Mouse (Mus musculus) forebrain, embryonic 12.5 days (tissue): Measurements from ENCODE around the gene Rpl4. TPM values are rescaled to one million over a fixed set of nuclear protein-coding genes. Genes with fewer than 3 reads are reported as not detected.
"Not testable (repeated sequence)": the region's sequence is repeated elsewhere in the genome, so short reads cannot be mapped to it uniquely, and the experiment has no call there.

Experiments
- ATAC-seq: fragments of 200-750 bp; cut with Nextera tagmentation; 2 replicates; pipeline ENCODE4 v1.8.0; 2017; ENCODE audit warnings: moderate TSS enrichment; ENCODE audit not compliant: low FRiP score
- H3K27ac ChIP-seq: fragments of 300-500 bp; sonication (generic); 2 replicates; pipeline ENCODE4 v1.5.1; 2016; ENCODE audit warnings: mild to moderate bottlenecking
- H3K27me3 ChIP-seq: fragments of 300-500 bp; sonication (generic); 2 replicates; pipeline ENCODE4 v1.6.1; 2016; ENCODE audit warnings: mild to moderate bottlenecking
- H3K36me3 ChIP-seq: fragments of 300-500 bp; sonication (generic); replicated peaks from 2 replicates; pipeline ENCODE4 v1.6.1; 2016; ENCODE audit warnings: mild to moderate bottlenecking
- H3K4me1 ChIP-seq: fragments of 300-500 bp; sonication (generic); 2 replicates; pipeline ENCODE4 v1.6.1; 2016
- H3K4me2 ChIP-seq: fragments of 300-500 bp; sonication (generic); 2 replicates; pipeline ENCODE4 v1.6.1; 2016; ENCODE audit warnings: mild to moderate bottlenecking, moderate library complexity
- H3K4me3 ChIP-seq: fragments of 300-500 bp; sonication (generic); replicated peaks from 2 replicates; pipeline ENCODE4 v1.5.1; 2016; ENCODE audit warnings: mild to moderate bottlenecking
- H3K9ac ChIP-seq: fragments of 300-500 bp; sonication (generic); 2 replicates; pipeline ENCODE4 v1.6.1; 2016; ENCODE audit warnings: mild to moderate bottlenecking
- H3K9me3 ChIP-seq: fragments of 300-500 bp; sonication (generic); 2 replicates; pipeline ENCODE4 v1.6.1; 2016
- WGBS: fragments of 180-500 bp; shearing (Covaris S2); methylation state at CpG from one replicate; pipeline ENCODE4 v1.1.7; 2016; 5-methylcytosine and 5-hydroxymethylcytosine counted together
- polyA plus RNA-seq: library from polyadenylated mRNA; unstranded; fragments of >200 nt; fragmentation: Nextera tagmentation; extraction: Ambion mirVana; gene quantifications from 2 replicates; pipeline ENCODE4 v1.2.1, GENCODE M21; 2016

Rpl4 gene
- polyA plus RNA-seq, 1 experiment from 2014 or later, result 905 TPM

DNA sequence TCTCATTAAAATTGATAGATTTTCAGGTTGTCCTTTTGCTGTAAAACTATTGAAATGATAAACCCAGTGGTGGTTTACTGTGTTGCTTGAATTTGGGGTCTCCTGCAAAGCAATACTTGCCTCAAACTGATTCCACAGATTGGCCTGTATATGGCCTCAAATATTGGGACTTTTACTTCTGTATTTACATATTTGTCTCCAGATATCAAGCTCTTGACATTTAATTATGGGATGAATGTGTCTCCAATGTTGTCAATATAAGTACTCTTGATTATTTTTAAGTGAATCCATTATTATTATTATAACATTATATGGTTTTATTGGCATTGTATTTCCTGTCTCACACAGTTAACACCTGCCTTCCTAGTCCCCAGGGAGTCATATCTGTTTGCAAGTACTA, 1.2 kb downstream of the Rpl4 start:
- Histone ChIP-seq H3K4me2 (peak overlapping the region; percentile 73), H3K9me3 (no peaks in the 10 kb centered on the region), H3K36me3 (peaks cover 44% of the 10 kb centered on the region), H3K9ac (peak overlapping the region; percentile 88), H3K27ac (no peak overlapping the region), H3K27me3 (no peaks in the 10 kb centered on the region), H3K4me3 (peak overlapping the region; percentile 88), H3K4me1 (peaks cover 32% of the 10 kb centered on the region)
- no peak for ATAC-seq

DNA sequence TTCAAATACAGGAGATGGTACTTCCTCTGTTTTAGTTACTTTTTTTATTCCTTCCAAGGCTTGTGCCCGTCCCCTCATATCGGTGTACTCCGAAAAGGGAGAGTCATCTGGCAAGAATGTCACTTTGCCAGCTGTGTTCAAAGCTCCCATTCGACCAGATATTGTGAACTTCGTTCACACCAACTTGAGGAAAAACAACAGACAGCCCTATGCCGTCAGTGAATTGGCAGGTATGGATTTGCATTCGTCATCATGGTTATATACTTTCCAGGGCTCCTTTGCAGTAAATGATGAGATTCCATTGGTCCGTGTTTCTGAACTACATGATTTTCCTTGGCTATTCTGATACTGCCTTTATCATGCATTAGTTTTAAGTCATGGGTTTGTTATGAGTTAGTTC, 1.6 kb downstream of the Rpl4 start:
- H3K4me1 ChIP-seq, result peaks cover 35% of the 10 kb centered on the region
- peaks cover 44% of the 10 kb centered on the region for H3K36me3 ChIP-seq
- H3K4me3 ChIP-seq, result peak overlapping the region; percentile 88
- peak overlapping the region; percentile 73 for H3K4me2 ChIP-seq
- no peaks in the 10 kb centered on the region for H3K27me3 ChIP-seq
- peak overlapping the region; percentile 88; the same call in 1 of the 2 replicates for H3K9ac ChIP-seq
- no peak for ATAC-seq
- no peaks in the 10 kb centered on the region for H3K9me3 ChIP-seq
- WGBS, result 77% methylated on average over 8 of the region's 8 CpGs
- no peak overlapping the region for H3K27ac ChIP-seq

DNA sequence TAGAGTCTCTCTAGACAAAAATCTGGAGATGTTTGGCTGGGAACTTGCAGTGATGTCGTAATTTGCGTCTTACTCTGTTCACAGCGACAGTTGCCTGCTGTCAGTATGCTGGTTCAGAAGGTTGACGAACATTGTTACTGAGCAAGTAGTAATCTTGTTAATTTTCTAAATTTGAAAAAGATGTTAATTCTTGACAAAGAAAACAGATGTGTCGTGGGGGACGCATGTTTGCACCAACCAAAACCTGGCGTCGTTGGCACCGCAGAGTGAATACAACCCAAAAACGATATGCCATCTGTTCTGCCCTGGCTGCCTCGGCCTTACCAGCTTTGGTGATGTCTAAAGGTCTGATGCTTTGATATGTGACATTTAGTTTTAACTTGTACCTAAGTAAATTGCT, 2.2 kb downstream of the Rpl4 start:
- Histone ChIP-seq H3K9me3 (no peaks in the 10 kb centered on the region), H3K27ac (no peak overlapping the region), H3K4me2 (no peak overlapping the region), H3K36me3 (peaks cover 44% of the 10 kb centered on the region), H3K27me3 (no peaks in the 10 kb centered on the region), H3K4me1 (peaks cover 41% of the 10 kb centered on the region), H3K9ac (no peak overlapping the region), H3K4me3 (no peak overlapping the region)
- ATAC-seq, result no peak
- WGBS, result 93% methylated on average over 11 of the region's 11 CpGs

DNA sequence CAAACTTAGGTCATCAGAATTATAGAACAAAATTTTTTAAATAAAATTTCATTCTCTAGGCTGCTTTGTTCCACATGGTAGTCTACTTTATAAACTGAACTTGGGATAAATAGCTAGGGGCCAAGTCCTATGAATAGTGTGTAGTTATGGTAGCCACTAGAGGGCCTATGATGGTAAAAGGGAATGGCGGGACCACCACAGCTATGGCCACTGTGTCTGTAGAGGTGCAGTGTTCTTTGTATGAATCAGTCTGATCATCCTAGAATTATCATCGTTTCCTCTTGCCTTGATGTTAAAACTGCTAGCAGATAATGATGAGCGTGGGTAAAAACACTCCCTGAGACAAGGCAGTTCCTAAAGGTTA, 5.4 kb downstream of the Rpl4 start:
- H3K4me1 ChIP-seq, result peaks cover 27% of the 10 kb centered on the region
- H3K9me3 ChIP-seq, result no peaks in the 10 kb centered on the region
- 44% methylated on average over 3 of the region's 3 CpGs for WGBS
- peaks cover 66% of the 10 kb centered on the region for H3K36me3 ChIP-seq
- H3K27me3 ChIP-seq, result no peaks in the 10 kb centered on the region
- peak overlapping the region; percentile 67 for H3K4me3 ChIP-seq
- H3K9ac ChIP-seq, result no peak overlapping the region
- H3K27ac ChIP-seq, result peak overlapping the region; percentile 83
- ATAC-seq, result peak; percentile 70
- peak overlapping the region; percentile 64 for H3K4me2 ChIP-seq

DNA sequence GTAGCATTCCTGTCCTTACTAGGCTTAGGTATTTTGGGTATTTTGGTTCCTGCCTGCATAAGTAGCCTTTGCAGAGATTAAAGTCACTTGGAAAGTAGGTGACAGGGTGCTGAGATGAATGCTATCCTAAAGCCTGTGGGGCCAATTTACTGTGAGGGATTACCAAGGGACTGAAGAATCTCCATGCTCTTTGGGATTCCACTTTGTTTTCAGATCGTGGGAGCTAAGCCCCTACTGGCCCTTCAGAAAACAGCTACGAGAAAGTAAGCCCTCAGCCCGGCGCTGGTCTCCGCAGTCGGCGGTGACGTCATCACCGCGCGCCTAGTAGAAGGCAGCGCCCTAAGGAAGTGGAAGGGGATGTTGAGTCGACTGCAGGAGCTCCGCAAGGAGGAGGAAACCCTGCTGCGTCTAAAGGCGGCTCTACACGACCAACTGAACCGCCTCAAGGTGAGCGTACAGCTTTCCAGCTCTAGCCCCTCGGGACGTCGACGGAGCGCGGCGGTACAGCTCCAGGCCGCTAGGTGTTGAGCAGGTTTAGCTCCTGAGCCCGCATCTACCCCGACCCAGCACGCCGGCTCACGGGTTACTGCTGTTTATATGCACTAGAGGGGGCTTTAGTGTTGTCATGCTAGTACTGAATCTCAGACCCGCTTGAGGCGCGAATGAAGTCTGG, 5.9 kb downstream of the Rpl4 start, which contains the start of gene Snapc5:
Gene Snapc5, plus strand, starts transcription at position 301 of the 673 bp plus-strand sequence.
- Histone ChIP-seq H3K4me3 (peak within 1 kb of the TSS; percentile 67), H3K36me3 (peaks cover 69% of the 10 kb centered on the region), H3K9ac (peak within 1 kb of the TSS; percentile 61), H3K27ac (peak within 1 kb of the TSS; percentile 83), H3K9me3 (no peaks in the 10 kb centered on the region), H3K27me3 (no peaks in the 10 kb centered on the region), H3K4me1 (peaks cover 24% of the 10 kb centered on the region), H3K4me2 (peak within 1 kb of the TSS; percentile 64)
- peak; percentile 93 for ATAC-seq
- WGBS, result under 1% methylated on average over 35 of the region's 35 CpGs

DNA sequence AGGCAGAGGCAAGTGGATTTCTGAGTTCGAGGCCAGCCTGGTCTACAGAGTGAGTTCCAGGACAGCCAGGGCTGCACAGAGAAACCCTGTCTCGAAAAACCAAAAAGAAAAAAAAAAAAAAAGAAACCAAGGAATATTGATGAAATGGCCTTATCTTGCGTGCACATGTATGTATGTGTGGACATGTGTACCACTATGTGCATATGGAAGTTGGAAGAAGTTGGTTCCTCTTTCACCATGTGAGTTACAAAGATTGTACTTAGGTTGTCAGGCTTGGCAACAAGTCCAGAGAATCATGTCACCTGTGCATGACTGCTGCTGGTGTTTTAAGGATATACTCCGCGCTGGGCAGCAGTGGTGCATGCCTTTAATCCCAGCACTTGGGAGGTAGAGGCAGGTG, 10.1 kb downstream of the Rpl4 start:
- H3K27me3 ChIP-seq, H3K27ac ChIP-seq, ATAC-seq, H3K9ac ChIP-seq, H3K4me3 ChIP-seq, H3K9me3 ChIP-seq, H3K4me2 ChIP-seq: not testable (repeated sequence)
- H3K4me1 ChIP-seq, result peaks cover 15% of the 10 kb centered on the region
- peaks cover 62% of the 10 kb centered on the region for H3K36me3 ChIP-seq
- WGBS, result 93% methylated on average over 5 of the region's 5 CpGs

DNA sequence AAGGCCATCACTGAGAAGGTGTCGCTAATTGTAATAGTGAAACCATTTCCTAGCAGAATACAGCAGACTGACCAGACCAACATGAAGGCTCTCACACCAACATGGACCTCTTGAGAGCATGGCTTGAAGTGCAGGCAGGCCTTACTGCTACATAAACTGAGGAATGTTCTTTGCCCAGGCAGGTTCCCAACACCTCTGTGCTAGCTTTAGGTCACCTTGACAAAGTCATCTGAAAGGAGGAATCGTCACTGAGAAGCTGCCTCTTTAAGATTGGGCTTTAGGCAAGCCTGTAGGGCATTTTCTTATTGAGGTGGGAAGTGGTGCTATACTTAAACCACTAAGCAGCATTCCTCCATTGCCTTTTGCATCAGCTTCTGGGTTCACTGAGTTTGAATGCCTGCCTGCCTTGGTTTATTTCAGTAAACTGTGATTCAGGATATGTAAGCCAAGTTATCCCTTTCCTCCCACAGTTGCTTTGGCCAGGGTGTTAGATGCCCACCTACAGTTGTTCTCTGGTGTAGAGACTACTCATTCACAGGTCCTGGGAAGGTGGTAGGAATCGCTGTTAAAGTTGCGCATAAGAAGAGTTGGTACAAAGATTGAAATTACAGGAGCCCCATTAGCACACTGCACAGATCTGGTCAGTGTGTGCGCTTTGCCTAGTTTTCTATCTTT, 11.1 kb downstream of the Rpl4 start:
- H3K9me3 ChIP-seq, result no peaks in the 10 kb centered on the region
- 95% methylated on average over 5 of the region's 5 CpGs for WGBS
- H3K9ac ChIP-seq, result no peak overlapping the region
- H3K4me3 ChIP-seq, result no peak overlapping the region
- H3K4me1 ChIP-seq, result peaks cover 10% of the 10 kb centered on the region
- no peak overlapping the region for H3K4me2 ChIP-seq
- no peaks in the 10 kb centered on the region for H3K27me3 ChIP-seq
- H3K36me3 ChIP-seq, result peaks cover 64% of the 10 kb centered on the region
- ATAC-seq, result no peak
- H3K27ac ChIP-seq, result no peak overlapping the region

DNA sequence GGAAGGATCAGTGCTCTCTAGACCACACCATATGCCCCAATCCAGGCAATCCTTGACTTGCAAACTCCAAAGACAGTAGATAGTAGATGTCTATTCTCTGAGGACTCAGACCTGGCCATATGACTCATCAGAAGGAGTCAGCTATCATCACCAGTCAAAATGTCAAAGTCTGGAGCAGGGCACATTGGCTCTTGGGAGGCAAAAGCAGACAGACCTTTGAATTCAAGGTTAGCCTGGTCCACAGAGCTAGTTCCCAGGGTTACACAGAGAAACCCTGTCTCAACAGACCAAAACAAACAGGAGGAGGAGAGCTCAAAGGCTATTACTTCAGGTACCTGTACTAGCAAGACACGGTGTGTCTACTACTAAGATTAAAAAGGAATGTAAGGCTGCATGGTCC, 20.7 kb downstream of the Rpl4 start:
- Histone ChIP-seq H3K9me3 (no peaks in the 10 kb centered on the region), H3K27ac (no peak overlapping the region), H3K4me3 (no peak overlapping the region), H3K4me1 (no peaks in the 10 kb centered on the region), H3K9ac (no peak overlapping the region), H3K4me2 (no peak overlapping the region), H3K36me3 (peaks cover 43% of the 10 kb centered on the region), H3K27me3 (no peaks in the 10 kb centered on the region)
- ATAC-seq, result no peak
- 96% methylated on average over 1 of the region's 1 CpGs for WGBS

DNA sequence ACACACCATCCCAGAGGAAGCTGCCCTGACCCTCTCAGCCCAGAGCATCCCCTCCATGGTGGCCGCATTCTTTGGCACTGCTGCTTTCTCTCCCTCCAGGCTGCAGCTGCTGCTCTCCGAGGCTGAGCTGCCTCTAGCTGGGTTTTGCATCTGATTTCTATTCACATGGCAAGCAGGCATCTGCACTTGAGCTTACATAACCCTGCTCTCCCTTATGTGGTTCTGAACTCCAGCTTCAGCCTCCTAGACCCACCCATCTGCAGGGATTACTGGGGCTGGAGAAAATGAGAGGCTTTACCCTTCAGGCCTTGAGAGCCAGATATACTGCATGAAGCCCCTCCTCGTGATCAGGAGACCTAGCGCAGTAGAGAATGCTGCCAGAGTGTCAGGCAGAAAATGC, 22.4 kb downstream of the Rpl4 start:
- peaks cover 32% of the 10 kb centered on the region for H3K36me3 ChIP-seq
- H3K4me1 ChIP-seq, result no peaks in the 10 kb centered on the region
- H3K4me3 ChIP-seq, result no peak overlapping the region
- H3K4me2 ChIP-seq, result no peak overlapping the region
- no peak overlapping the region for H3K27ac ChIP-seq
- no peak for ATAC-seq
- no peaks in the 10 kb centered on the region for H3K27me3 ChIP-seq
- 67% methylated on average over 4 of the region's 4 CpGs for WGBS
- H3K9me3 ChIP-seq, result no peaks in the 10 kb centered on the region
- H3K9ac ChIP-seq, result no peak overlapping the region; the same call in 1 of the 2 replicates

DNA sequence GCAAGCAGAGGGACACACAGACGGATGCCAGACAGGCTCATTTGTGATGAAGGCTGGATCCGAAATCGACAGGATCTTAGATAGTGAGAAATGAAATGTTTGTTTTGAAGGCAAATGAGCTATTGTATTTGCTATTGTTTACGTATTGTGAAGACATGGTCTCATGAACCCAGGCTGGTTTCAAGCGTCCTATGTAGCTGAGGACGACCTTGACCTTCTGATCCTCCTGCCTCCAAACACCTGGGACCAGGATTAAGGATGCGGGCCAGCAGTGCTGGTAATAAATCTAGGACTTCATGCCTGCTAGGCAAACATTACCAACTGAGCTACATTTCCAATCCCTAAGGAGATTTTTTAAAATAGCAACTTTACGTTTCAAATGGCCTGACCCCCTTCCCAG, 24.3 kb downstream of the Rpl4 start:
- 90% methylated on average over 8 of the region's 8 CpGs for WGBS
- Histone ChIP-seq H3K4me3 (no peak overlapping the region), H3K9ac (no peak overlapping the region), H3K4me1 (no peaks in the 10 kb centered on the region), H3K4me2 (no peak overlapping the region), H3K27ac (no peak overlapping the region), H3K9me3 (no peaks in the 10 kb centered on the region), H3K27me3 (no peaks in the 10 kb centered on the region), H3K36me3 (peaks cover 20% of the 10 kb centered on the region)
- no peak for ATAC-seq

DNA sequence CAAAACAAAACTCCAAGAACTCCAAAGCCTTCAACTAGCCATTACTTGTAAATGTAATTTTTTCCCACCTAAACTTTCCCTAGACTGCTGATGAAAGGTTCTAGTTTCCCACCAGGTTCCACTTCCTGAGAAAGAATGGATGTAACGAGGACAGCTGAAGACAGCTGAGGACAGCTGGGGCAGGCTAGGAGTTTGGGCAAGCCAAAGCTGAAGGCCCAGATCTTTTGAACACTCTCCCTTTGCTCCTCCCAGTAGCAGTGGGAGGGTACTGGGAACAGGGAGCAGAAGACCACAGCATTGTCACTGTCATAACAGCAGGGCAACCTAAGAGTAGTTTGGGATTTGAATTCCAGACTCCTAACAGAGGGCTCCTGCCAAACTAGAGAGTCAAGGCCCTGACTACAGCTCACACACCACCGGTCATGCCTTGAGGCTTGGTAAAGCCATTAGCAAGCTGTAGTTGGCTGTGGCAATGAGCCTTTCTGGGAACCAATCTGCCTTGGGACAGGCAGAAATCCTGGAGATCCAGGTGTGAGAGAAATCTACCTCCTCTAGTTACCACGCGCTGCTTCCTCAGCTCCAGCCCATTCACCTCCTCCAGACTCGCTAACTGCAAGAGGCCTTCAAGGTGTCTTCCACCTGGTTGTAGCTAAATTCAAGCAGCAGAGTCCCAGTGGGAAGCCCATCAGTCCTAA, 25.0 kb downstream of the Rpl4 start:
- H3K27me3 ChIP-seq, result no peaks in the 10 kb centered on the region
- H3K9me3 ChIP-seq, result no peaks in the 10 kb centered on the region
- no peak for ATAC-seq
- no peak overlapping the region for H3K4me3 ChIP-seq
- H3K27ac ChIP-seq, result no peak overlapping the region
- peaks cover 18% of the 10 kb centered on the region for H3K36me3 ChIP-seq
- WGBS, result 90% methylated on average over 5 of the region's 5 CpGs
- H3K4me1 ChIP-seq, result no peaks in the 10 kb centered on the region
- no peak overlapping the region for H3K4me2 ChIP-seq
- H3K9ac ChIP-seq, result no peak overlapping the region

DNA sequence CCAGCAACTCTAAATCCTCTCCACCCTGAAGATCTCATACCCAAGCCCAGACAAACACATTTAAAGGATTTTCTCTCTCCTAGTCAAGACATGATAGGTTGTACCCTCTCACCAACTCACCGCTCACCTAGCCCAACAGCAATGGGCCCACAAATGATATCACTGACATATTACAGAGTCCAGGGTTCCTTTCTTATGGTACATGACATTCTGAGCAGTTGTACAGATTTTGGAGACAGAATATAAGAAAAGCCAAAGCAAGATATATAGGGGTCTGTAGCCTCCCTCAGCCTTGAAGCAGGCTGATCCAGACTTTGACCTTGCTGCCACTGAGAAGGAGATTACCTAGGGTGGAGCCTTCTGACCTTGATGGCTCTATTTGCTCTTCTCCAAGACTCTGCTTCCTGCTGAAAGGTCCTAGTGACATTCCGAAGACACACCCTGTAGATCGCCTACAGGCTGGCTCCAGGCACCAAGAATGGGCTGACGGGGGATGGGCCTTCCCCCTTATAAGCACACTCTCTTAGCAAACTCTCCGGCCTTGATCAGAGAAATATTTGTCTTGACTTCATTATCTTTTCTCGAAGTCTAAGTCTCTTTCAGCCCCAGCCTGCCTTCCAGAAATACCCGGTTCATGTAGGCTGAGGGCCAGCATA, 25.7 kb downstream of the Rpl4 start:
- not testable (repeated sequence) for H3K9ac ChIP-seq, H3K27ac ChIP-seq, H3K4me2 ChIP-seq, ATAC-seq, H3K27me3 ChIP-seq, H3K9me3 ChIP-seq, H3K4me3 ChIP-seq, H3K4me1 ChIP-seq
- peaks cover 17% of the 10 kb centered on the region; the same call in 1 of the 2 replicates for H3K36me3 ChIP-seq
- 95% methylated on average over 7 of the region's 7 CpGs for WGBS
